Mouse (Mus musculus): ENCODE measurements around the gene Crtc1.

The Crtc1 gene

DNA sequence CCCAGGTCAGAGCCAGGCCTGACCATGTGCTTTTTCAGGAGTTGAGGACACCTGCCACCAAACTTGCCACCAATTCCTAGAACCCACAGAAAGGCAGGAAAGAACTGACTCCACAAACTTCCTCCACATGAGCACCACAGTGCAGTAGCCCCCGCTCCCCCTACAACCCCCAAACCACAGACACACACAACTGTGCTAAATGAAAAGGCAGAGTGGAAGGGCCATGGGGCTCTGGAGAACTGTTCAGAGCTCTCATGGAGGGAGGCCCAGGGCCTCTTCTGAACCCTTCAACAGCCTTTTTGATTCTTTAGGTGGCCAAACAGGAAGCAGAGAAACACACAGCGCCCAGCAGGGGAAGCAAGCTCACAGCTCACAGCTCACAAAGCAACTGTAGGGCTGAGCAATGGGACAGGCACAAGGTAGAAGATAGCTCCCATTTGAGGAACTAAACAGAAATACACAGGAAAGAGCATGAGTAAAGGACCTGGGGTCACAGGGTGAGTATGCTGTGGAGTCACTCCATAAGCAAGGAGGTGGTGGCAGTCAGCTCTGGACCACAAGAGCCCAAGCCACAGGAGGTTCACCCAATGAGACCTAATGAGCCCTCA, 13.0 kb downstream of the Crtc1 start:
- no peak for DNase-seq (ENCODE audit: extremely low read depth, low read depth, low spot score)

DNA sequence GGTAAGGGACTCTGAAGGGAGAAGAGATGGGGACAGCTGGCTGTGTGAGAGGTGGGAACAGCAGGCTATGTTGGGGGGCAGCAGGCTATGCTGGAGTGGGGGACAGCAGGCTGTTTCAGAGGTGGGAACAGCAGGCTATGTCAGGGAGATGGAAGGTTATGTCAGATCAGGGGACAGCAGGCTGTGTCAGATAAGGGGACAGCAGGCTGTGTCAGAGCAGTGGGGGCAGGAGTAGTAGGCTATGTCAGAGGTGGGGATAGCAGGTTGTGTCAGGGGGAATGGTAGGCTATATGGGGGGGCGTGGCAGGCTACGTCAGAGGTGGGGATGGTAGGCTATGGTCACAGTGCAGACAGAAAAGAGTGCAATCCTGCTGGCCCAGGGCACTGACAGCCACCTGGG, 16.7 kb downstream of the Crtc1 start:
- DNase-seq (ENCODE audit: extremely low read depth, low read depth, low spot score) = no peak

DNA sequence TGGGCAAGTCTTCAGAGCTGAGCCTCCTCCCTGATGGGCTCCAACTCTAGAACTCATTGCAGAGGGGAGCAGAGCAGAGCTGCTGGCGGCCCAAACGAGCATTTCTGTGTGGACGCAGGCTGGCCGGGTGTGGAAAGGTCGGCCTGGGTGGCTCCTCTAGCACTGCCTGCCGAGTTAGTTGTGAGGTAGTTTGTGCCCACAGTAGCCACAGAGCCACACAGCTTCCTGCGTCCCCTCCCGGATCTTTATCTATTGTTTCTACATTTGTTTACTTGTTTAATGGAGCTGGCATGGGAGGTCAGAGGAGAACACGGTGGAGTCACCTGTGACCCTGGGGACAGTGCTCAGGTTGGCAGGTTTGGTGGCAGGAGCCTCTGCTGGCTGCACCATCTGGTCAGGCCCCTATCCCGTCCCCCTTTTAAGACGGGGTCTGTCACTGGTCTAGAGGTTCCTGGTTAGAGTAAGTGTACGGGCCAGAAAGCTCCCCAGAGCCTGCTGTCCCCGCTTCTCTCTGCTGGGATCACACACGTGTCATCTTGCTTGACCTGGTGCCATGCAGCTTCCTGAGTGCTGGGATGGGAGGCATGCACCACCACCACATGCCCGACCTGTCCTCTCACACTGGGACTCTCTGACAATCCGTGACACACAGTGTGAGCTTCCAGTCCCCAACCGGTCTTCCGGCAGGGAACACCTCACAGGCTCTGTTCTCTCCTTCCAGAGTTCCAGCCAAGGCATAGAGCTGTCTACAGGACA, 17.9 kb downstream of the Crtc1 start:
- DNase-seq (ENCODE audit: extremely low read depth, low read depth, low spot score) = no peak

DNA sequence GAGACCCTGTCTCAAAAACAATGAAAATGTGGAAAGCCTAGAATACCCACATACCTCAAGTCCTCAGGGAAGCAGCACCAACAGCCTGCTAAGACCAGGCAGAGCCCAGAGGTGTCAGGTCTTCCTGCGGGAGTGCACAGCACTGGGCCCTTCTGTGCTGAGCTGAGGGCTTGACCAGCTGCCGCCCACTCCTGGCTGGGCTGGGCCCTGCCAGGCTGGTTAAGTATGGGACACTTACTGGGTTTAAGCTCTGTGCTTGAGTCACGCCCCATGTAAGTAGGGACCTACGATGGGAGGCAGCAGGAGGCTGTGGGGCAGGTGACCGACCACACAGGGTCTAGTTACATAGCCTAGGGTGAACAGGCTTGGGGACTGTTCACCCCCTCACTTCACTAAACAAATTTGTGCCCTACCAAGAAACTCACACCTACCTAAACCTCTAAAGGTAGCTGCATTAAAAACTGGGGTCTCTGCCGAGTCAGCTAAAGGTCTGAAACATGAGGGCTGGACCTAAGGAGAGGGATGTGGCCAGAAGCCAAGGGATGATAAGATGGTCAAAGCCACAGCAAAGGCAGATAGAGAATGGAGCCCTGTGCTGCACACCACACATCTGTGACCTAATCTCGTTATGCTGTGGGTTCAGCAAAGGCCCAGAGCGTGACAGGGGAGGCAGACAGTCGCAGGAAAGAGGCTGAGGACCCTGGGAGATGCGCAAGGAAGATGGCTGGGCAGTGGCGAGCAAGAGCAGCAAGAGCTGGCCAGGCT, 19.3 kb downstream of the Crtc1 start:
- no peak for DNase-seq (ENCODE audit: extremely low read depth, low read depth, low spot score)

DNA sequence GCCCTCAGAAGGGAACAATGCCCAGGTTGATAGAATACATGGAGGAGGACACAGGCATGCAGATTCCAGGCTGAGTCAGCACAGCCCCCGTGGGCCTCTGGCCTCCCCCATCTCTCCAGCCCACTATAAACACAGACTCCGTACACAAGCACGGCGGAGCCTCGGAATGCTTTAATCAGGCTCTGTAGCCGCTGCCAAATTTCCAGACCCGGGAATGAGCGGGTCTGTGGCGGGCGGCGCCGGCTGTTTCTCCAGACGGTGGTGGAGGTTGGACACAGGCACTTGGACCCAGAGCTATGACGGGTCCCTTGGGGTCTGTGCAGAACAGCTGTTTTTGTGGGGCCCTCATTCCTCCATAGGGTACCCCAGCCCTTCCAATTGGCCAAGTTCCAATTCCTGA, 20.4 kb downstream of the Crtc1 start:
- no peak for DNase-seq (ENCODE audit: extremely low read depth, low read depth, low spot score)

DNA sequence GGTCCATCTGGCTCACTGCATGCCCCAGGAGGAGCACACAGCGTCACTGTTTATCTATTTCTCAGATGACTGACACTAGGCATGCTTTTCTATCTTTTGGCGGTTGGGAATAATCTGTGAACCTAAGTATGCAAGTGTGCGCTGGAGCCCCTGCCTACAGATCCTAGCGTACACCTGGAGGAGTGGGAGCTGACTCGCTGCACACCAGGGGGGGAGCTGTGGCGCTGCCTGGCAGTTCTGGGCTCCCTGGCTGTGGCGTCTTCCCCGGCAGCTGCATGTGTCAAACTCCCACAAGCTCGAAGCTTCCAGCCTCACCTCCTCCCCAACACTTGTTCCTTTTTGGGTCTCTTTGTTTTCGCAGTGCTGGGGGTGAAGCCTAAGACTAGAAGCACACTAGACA, 21.5 kb downstream of the Crtc1 start:
- DNase-seq (ENCODE audit: extremely low read depth, low read depth, low spot score) = no peak

DNA sequence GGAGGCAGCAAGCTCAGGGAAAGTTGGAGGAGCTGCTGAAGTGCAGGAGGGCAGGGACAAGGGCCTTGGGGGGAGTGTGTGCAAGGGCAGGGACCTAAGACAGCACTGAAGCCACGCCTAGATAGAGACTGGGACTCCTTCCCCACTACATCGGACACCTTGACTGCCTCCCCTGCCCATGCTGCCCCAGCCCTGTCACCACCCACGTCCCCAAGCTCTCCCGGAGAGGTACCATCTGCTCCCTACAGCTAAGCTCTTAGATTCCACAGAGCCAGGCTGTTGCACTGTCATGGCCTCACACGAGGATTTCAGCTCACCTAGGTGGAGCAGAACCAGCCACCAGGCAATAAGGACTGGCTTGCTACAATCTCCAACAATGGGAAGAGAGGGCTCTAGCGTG, 22.4 kb downstream of the Crtc1 start:
- no peak for DNase-seq (ENCODE audit: extremely low read depth, low read depth, low spot score)

DNA sequence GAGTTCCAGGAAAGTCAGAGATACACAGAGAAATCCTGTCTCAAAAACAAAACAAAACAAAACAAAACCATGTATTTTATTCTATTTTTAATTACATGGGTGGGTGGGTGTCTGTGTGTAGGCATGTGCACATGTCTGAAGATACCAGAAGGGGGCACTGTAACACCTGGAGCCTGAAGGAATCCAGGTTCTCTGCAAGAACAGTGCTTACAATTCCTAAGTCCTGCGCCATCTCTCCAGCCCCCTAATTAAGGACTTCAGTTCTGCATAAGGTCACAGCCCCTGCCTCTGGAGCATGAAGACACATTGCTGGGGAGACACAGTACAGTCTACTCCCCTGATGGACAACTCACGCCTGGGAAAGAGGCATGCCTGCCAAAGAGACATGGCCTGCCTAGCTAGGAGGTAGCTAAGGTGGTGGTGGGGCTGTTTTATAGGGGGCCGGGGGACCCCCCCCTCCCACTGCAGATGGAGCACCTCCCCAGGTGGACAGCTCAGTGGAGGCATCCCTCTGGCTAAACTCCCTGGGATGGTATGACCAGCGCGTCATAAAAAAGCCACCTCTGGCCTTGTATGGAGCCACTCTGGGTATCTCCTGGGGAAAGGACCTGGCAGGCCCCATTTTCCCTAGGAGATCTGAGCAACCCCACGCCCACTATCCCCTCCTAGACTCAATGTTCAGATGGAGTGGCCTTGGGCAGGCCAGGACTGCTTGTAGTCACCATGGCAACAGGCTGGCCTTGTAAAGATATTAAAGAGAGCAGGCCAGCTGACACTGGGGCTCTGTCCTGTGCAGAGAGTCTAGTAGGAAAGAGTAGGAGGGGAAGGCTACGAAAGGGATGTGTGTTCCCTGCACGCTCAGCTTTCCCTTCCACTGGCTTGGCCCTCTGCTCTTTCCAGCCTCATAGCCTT, 23.6 kb downstream of the Crtc1 start:
- DNase-seq (ENCODE audit: extremely low read depth, low read depth, low spot score) = no peak

DNA sequence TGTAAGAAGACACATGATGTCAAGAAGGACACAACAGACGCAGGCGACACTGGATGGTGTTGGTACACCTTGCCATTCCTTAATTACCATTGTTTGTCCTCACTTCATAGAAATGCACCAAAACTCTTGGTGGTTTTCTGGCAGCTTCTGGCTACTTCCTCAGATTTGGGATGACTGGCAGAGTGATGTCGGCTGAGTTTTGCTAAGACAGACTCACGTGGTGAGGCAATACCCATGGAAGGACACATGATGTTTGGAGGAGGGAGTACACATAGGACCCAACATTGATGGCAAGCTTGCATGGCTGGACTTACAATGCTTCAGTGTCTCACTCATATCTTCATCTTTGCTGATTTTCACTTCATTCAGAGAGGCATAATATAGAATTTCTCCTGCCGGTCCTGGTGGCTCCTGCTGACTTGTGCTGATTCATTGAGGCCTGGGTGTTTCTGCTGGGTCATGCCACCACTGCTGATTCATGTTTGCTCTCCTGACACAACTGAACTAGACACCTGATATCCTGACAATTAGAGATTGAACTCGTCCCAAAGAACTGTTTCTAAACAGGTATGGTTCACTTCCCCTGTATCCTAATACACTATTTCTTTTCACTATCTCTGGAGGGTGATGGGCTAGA, 25.0 kb downstream of the Crtc1 start:
- DNase-seq (ENCODE audit: extremely low read depth, low read depth, low spot score) = no peak

DNA sequence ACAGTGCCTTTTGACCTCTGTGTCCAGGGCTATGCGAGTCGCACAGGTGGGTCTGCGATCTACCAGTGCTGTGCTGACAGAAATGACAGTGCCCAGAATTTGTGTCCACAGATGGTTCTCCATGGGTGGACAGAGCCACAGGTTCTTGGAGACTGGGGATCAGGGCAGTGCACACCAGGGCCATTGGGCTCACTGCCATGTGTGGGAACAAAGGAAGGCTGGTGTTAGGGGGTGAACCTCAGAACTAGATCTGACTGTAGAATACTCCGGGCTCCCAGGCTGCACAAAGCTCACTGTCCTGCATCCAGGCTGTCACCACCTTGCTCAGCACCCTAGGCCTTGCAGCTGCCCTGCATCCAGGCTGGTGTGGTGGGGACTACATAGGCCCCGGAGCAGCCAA, 29.1 kb downstream of the Crtc1 start:
- DNase-seq (ENCODE audit: extremely low read depth, low read depth, low spot score) = no peak

DNA sequence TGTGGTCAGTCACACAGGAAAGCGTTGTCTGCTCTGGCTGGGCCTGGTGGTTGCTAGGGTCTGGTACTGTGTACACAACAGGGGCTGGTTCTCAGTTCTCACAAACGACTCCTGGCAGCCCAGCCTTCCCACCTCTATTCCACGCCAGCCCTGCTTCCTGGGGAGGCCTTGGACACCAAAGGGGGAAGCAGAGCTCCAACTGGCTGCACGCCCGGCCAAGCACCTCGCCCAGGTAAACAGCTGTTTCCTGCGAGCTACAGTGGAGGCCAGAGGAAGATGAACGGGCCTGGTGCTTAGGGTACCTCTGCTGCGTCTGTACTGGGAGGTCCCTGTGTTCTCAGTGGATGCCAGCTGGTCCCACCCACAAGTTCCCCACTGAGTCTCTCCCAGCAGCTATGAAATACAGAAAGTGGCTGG, 29.9 kb downstream of the Crtc1 start:
- DNase-seq (ENCODE audit: extremely low read depth, low read depth, low spot score) = no peak

DNA sequence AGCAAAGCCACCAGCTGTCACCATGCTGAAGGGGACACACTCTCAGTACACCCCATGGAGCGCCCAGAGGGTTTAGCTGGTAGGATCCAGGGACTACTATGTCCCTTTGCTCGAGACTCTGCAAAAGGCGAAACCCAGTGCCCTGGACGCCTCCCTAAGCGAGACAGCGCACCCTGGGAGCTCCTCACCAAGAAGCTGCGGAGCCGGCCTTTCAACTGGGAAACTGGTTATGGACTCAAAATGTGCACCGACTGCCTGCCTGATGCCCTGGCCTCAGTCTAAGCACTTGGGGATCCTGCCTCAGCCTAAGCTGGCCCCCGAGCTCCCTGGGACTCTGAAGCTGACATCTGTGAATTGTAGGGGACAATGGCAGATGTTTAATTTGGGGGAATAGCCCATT, 30.4 kb downstream of the Crtc1 start:
- no peak for DNase-seq (ENCODE audit: extremely low read depth, low read depth, low spot score)

DNA sequence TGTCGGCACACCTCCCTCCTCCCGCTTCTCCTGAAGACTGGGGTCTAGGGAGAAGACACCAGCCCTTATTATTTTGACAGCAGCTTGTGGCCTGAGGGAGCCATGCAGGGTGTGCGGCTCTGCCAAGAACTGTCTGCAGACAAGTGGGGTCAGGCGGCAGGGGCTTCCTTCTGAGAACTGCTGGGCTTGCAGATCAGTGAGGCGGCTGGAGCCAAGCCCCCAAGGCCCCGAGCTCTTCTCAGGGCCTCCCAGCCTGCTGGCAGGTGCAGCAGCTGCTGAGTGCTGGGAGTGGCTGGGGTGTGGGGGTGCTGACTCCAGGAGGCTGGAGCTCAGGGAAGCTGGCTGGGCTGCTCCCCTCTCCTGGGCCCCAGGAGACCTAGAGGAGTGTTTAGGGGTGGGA, 31.1 kb downstream of the Crtc1 start:
- DNase-seq (ENCODE audit: extremely low read depth, low read depth, low spot score) = no peak

DNA sequence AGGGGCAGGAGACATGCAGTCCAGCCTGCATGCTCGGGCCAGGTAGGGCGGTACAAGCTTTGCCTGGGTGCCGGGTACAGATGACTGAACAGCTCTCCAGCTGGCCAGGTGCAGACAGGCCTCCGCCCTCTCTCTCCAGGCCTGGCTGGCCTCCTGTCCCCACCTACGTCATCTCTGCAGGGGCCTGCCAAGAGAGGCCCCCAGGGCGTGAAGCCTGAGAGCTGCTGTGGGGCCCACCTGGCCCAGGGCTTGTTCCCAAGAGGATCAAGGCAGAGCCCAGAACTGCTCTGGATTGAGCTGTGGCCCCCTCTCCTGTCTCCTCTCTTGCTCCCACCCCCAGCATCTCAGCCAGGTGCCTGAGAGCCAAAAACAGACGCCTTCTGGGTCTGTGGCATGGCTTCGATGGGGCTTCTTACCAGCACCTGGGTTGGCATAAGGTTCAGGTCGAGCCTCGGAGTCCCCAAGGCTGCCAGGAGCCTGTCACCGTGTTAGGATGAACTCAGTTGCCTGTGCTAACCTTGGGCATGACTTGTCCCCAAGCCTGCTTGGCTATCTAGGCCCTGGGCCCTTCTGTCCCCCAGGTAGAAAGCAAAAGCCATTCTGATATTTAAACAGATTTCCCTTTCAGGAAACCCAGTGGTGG, 32.8 kb downstream of the Crtc1 start:
- no peak for DNase-seq (ENCODE audit: extremely low read depth, low read depth, low spot score)

DNA sequence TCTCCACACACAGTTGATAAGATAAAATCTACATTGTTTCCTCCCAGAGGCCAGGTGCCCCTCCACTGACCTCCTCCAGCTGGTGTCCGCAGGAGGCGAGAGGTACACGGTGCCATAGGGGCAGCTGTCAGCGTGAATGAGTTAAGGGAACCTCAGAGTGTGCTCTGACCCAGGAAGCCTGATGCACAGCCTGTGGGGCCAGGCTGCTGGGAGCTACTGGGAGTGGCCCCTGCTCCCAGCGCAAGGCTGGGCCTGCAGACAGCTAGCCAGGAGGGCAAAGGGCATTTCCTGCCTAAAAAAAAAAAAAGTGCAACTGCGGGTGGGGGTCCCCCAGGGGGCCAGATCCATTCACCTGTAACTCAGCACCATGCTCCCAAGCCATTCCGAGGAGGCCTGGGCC, 34.2 kb downstream of the Crtc1 start:
- no peak for DNase-seq (ENCODE audit: extremely low read depth, low read depth, low spot score)

DNA sequence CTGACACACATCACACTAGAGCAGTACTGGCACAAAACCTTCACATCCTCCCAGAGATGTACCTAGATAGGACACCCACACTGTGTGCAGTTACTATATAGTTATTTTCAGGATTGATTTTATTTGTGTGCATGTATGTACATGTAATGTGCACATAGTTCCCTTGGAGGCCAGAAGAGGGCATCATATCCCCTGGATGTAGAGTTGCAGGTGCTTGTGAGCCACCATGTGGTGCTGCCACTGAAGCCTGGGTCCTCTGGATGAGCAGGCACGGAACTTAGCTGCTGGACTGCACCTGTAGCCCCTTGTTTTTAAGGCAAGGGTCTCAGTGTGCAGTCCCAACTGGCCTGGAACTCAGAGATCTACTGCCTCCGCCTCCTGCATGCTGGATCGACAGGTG, 35.2 kb downstream of the Crtc1 start:
- DNase-seq (ENCODE audit: extremely low read depth, low read depth, low spot score) = no peak

DNA sequence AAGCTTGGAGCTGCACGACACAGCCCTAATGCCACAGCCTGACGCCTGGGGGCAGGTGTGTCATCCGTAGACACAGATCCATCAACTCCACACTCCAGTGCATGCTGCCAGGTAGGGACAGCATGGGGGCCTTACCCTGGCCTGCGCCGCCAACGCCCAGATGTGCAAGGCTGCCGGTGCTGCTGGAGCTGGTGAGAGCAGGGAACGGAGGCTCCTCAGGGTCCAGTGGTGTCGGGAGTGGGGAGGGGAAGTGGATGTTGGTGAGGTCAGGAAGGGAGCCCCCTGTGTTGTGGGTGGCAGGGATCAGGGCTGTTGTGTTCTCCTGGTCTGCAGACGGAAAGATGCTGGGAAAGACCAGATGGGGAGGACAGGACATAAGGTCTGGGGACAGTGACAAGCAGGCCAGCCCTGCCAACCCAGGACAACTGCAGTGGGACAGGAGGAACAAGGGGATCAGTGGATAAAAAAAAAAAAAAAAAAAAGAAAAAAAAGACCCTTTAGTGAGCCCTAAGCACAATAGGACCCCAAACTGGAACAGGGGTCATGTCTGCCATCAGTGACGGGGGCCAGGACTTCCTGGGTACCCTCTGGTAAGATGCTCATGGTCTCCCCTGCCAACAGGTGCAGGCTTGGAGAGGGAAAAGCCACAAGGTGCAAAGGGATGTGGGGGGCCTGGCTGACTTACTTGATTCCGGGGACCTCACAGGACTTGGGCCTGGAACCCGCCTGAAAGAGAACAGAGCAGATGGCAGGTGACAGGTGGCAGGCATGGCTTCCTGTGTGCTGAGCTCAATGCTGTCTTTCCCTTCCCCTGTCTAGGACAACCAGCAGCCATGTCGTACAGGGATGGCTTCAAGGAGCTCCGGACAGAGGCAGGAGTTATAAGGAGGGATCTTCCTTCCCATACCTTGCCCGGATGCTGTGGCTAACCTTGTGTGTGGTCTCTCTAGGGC, 41.5 kb downstream of the Crtc1 start:
- no peak for DNase-seq (ENCODE audit: extremely low read depth, low read depth, low spot score)

DNA sequence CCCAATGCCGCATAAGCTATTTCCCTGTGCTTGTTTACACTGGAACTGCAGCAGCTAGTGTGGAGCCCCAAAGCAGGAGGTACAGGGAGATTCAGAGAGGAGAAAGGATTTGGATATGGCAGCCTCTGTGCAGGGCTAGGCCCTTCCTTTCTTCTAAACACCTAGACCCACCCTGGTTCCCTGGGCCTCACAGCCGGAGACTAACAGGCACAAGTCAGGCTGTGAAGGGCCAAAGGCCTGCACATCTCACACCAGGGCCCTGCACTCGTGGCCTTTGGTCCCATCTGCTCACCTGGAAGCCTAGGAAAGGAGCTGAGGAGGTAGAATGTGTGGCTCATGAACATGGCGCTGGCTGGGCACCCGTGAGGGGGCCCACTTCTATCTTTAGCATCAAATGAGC, 43.2 kb downstream of the Crtc1 start:
- no peak for DNase-seq (ENCODE audit: extremely low read depth, low read depth, low spot score)

DNA sequence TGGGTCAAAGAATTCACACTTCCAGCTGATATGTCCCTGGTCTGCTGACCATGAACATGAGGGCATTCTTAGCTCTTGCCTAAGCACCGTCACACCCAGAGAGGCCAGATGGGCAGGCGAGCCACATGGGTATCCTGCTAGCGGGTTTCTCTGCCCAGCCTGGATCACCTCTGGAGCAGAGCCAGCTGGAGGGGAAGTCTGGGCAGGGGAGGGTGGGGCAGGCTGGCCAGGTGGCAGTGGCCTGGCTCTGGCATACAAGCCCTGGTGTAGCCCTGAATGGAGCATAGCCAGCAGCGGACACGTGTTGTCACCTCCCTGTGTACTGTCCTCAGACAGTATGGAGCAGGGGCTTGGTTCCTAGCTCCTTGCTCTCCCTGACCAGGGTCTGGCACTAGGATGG, 43.7 kb downstream of the Crtc1 start:
- DNase-seq (ENCODE audit: extremely low read depth, low read depth, low spot score) = no peak
